Mouse (Mus musculus) liver, postnatal 0 days (tissue): ENCODE results near the gene Slco6c1. TPM values are rescaled to one million over a fixed set of nuclear protein-coding genes. Genes with fewer than 3 reads are reported as not detected.
A peak's percentile ranks its signal among the peaks of the same experiment; 100 is the strongest.

Experiments
- ATAC-seq: fragments of 200-750 bp; cut with Nextera tagmentation; 2 replicates; pipeline ENCODE4 v1.8.0; 2017; ENCODE audit warnings: mild to moderate bottlenecking, moderate library complexity
- DNase-seq: peaks from one replicate; pipeline ENCODE4 v3.0.0-alpha.2; 2016
- H3K27ac ChIP-seq: fragments of 300-500 bp; sonication (generic); 2 replicates; pipeline ENCODE4 v1.5.1; 2014; ENCODE audit warnings: antibody characterized with exemption, moderate library complexity, mild to moderate bottlenecking, low read depth
- H3K27me3 ChIP-seq: fragments of 300-500 bp; sonication (generic); 2 replicates; pipeline ENCODE4 v1.6.1; 2014; ENCODE audit warnings: low read length, control low read depth, mixed read lengths; ENCODE audit not compliant: insufficient read depth
- H3K36me3 ChIP-seq: fragments of 300-500 bp; sonication (generic); replicated peaks from 2 replicates; pipeline ENCODE4 v1.6.1; 2014; ENCODE audit warnings: mild to moderate bottlenecking, control low read depth, low read length, moderate library complexity, mixed read lengths; ENCODE audit not compliant: insufficient read depth
- H3K4me1 ChIP-seq: fragments of 300-500 bp; sonication (generic); 2 replicates; pipeline ENCODE4 v1.6.1; 2014; ENCODE audit warnings: antibody characterized with exemption, mild to moderate bottlenecking, control low read depth; ENCODE audit not compliant: insufficient read depth
- H3K4me2 ChIP-seq: fragments of 300-500 bp; sonication (generic); 2 replicates; pipeline ENCODE4 v1.6.1; 2014; ENCODE audit warnings: low read depth, mild to moderate bottlenecking, low read length, moderate library complexity, mixed read lengths
- H3K4me3 ChIP-seq: fragments of 300-500 bp; sonication (generic); 2 replicates; pipeline ENCODE4 v1.5.1; 2014; ENCODE audit warnings: low read depth, low read length
- H3K9ac ChIP-seq: fragments of 300-500 bp; sonication (generic); replicated peaks from 2 replicates; pipeline ENCODE4 v1.6.1; 2014; ENCODE audit warnings: mild to moderate bottlenecking, moderate library complexity
- H3K9me3 ChIP-seq: fragments of 300-500 bp; sonication (generic); 2 replicates; pipeline ENCODE4 v1.6.1; 2016; ENCODE audit warnings: mild to moderate bottlenecking, control low read depth, low read length, mixed read lengths
- CTCF ChIP-seq: sonication (generic); IDR thresholded peaks from 2 replicates; pipeline ENCODE4 v1.5.1; 2016; ENCODE audit warnings: antibody characterized with exemption, low read depth
- EP300 ChIP-seq: IDR thresholded peaks from 2 replicates; pipeline ENCODE4 v1.6.1; 2016; ENCODE audit warnings: antibody characterized with exemption, low read depth, mild to moderate bottlenecking
- WGBS: fragments of 180-500 bp; shearing (Covaris S2); extraction: QIAGEN DNeasy Blood & Tissue Kit; methylation state at CpG from one replicate; pipeline ENCODE4 v1.1.7; 2014; ENCODE audit not compliant: insufficient replicate concordance; 5-methylcytosine and 5-hydroxymethylcytosine counted together
- polyA plus RNA-seq: library from polyadenylated mRNA; unstranded; fragments of >200 nt; fragmentation: Nextera tagmentation; extraction: Ambion mirVana; gene quantifications from 2 replicates; pipeline ENCODE4 v1.2.1, GENCODE M21; 2015

Gene Slco6c1
- polyA plus RNA-seq: not detected in 2 replicates

DNA sequence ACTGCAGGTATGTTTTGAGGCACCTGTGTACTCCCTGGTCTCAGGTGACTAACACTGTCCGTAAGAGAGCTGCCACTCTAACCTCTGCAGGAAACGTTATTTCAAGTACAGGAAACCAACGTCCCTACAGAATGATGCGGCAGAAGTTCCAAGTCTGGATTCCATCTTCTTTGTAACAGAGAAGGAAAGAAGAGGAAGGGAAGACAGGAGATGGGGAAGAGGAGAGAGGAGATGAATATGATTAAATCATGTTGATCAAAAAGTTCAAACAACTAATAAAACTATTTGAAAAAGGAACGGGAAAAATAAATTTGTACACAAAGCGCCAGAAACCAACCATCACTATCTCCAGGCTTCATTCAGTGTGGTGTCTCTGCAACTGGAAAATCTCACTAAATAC is at the start of gene Slco6c1:
Slco6c1 (minus strand) TSS at position 101 of the 400 bp plus-strand sequence.
- no peak within 1 kb of the TSS for H3K4me2 ChIP-seq
- no peak within 1 kb of the TSS for H3K4me3 ChIP-seq
- no peaks in the 10 kb centered on the region; the same call in 1 of the 2 replicates for H3K9me3 ChIP-seq
- WGBS: 78% methylated on average over 6 of the region's 6 CpGs
- no peak within 1 kb of the TSS for H3K9ac ChIP-seq
- no peak for TF ChIP-seq EP300
- no peak for TF ChIP-seq CTCF
- ATAC-seq (no peak), DNase-seq (no peak)
- no peaks in the 10 kb centered on the region for H3K27me3 ChIP-seq
- H3K36me3 ChIP-seq: no peaks in the 10 kb centered on the region
- no peak within 1 kb of the TSS for H3K27ac ChIP-seq
- H3K4me1 ChIP-seq: no peaks in the 10 kb centered on the region

DNA sequence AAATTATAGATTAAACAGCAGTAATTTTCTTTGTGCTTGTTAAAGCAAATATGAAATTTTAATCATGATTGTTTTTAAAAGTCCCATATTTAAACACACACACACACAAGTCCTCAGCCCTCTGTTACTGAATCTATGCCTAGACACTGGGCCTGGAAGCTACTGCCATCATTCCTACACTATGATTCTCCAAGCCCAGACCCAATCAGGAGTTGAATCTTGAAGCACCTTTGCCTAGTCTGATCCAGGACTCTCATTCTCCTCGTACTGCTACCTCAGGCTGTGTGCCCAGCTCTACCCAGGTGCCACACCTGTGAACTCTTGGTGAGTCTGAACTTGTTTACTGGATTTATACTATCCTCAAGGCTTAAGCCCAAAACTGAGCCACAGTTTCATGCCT is 89.1 kb downstream of the Slco6c1 start:
- TF ChIP-seq CTCF: no peak
- Histone ChIP-seq H3K4me2 (no peak overlapping the region), H3K9ac (no peak overlapping the region), H3K4me1 (no peaks in the 10 kb centered on the region), H3K9me3 (no peaks in the 10 kb centered on the region), H3K4me3 (no peak overlapping the region), H3K36me3 (no peaks in the 10 kb centered on the region), H3K27me3 (no peaks in the 10 kb centered on the region), H3K27ac (no peak overlapping the region)
- no peak for DNase-seq
- WGBS: 28% methylated on average over 1 of the region's 1 CpGs
- no peak for ATAC-seq

DNA sequence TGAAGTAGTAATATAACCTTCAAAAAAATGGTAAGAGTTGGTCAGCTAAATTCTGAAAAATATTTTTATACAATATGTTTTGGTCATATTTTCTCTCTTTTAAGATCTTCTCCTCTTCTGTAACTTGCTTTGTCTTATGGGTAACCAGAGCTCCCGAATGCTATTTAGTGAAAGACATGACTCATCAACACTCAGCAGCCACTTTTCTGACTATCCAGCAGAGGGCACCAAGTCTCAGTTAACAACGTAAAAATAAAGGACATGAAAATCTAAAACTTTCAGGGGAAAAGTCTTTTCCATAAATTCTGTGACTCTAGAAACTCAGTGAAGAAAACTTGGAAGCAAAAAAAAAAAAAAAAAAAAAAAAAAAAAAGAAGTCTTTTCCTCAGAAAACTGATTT is 89.6 kb downstream of the Slco6c1 start:
- Histone ChIP-seq H3K9me3 (no peaks in the 10 kb centered on the region), H3K4me1 (no peaks in the 10 kb centered on the region), H3K36me3 (no peaks in the 10 kb centered on the region), H3K4me3 (no peak overlapping the region), H3K4me2 (no peak overlapping the region), H3K27me3 (no peaks in the 10 kb centered on the region), H3K27ac (no peak overlapping the region), H3K9ac (no peak overlapping the region)
- DNase-seq (no peak), ATAC-seq (no peak)
- TF ChIP-seq CTCF: peak; percentile 55
- no peak for TF ChIP-seq EP300
- 6% methylated on average over 2 of the region's 2 CpGs for WGBS

DNA sequence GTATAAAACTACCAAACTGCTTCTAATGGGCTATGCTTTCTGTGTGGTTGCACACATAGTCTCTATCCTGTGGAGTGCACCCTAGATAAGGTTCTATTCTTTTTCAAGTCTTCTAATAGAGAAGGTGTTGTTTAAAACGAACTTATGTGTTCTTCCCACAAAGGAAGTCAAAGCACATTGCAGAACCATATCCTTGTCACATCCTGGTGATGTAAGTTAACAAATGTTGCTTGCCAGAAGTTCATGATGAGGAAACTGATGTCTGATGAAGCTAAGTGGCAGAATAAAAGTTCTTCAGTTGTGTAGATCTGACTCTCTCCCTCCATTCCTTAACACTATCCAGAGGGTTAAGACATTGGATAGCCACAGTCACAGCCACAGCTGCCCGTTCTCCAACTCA is 90.1 kb downstream of the Slco6c1 start:
- no peak overlapping the region for H3K4me2 ChIP-seq
- H3K9me3 ChIP-seq: no peaks in the 10 kb centered on the region
- H3K36me3 ChIP-seq: no peaks in the 10 kb centered on the region
- H3K4me1 ChIP-seq: no peaks in the 10 kb centered on the region
- ATAC-seq: no peak
- no peak for DNase-seq
- H3K27me3 ChIP-seq: no peaks in the 10 kb centered on the region
- TF ChIP-seq EP300: no peak
- no peak for TF ChIP-seq CTCF
- H3K27ac ChIP-seq: no peak overlapping the region
- no peak overlapping the region for H3K9ac ChIP-seq
- 44% methylated on average over 2 of the region's 2 CpGs for WGBS
- no peak overlapping the region for H3K4me3 ChIP-seq

DNA sequence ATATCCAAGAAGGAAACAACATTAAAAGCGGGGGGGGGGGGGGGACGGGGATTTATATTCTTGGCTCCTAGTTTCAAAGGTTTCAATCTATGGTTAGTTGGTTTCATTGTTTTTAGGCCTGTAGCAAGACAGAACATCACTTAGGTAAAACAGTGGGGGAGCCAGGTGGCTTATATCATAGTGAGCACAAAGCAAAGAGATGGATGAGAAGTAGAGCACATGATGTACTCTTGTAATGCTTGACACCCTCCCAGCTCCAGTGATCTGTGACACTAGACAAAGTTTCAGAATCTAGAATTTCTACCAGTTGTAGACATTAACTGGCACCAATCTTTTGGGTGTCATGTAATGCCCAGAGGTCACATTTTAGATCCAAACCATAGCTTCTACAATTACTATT is 106.7 kb downstream of the Slco6c1 start:
- Histone ChIP-seq H3K9ac (no peak overlapping the region), H3K27ac (no peak overlapping the region), H3K27me3 (no peaks in the 10 kb centered on the region), H3K4me1 (no peaks in the 10 kb centered on the region), H3K9me3 (no peaks in the 10 kb centered on the region), H3K36me3 (no peaks in the 10 kb centered on the region), H3K4me2 (no peak overlapping the region), H3K4me3 (no peak overlapping the region)
- 51% methylated on average over 2 of the region's 2 CpGs for WGBS
- TF ChIP-seq CTCF (no peak), EP300 (no peak)
- ATAC-seq (no peak), DNase-seq (no peak)

DNA sequence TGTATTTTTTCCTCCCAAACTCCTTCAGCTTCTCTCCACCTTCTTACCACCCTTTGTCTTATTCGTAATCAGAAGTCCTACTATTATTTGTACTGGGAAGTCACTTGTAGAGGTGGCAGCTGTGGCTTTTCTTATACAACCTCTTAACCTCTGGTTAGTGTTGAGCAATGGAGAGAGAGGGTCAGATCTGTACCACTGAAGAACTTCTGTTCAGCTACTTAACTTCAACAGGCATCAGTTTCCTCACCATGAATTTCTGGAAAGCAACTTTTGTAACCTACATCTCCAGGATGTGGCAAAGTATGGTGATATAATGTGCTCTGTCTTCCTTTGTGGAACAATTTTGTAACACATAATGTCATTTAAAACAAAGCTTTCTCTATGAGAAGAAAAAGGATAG is 108.7 kb downstream of the Slco6c1 start:
- Histone ChIP-seq H3K4me1 (no peaks in the 10 kb centered on the region), H3K9me3 (no peaks in the 10 kb centered on the region), H3K27ac (no peak overlapping the region), H3K4me3 (no peak overlapping the region), H3K4me2 (no peak overlapping the region), H3K36me3 (no peaks in the 10 kb centered on the region), H3K9ac (no peak overlapping the region), H3K27me3 (no peaks in the 10 kb centered on the region)
- DNase-seq (no peak), ATAC-seq (no peak)
- TF ChIP-seq EP300: no peak
- no peak for TF ChIP-seq CTCF
- WGBS: 38% methylated on average over 1 of the region's 1 CpGs

DNA sequence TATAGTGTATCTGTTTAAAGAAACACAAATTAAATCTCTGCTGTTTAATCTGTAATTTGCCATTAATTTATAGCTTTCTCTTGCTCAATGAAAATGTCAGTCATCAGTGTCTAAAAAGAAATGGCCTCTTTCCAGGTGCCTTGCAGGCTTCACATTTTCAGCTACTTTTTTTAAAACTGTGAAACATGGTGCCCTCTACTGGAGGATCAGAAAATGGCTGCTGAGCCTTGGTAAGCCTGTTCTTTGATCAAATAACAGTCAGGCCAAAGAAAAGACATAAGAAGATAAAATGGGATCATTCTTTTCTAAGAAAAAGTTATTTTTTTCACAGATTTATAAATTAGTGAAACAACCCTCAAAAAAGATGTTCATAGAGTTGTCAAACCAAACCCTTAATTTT is 109.1 kb downstream of the Slco6c1 start:
- H3K4me1 ChIP-seq: no peaks in the 10 kb centered on the region
- H3K4me3 ChIP-seq: no peak overlapping the region
- no peak overlapping the region for H3K4me2 ChIP-seq
- peak; percentile 58 for TF ChIP-seq CTCF
- no peak for TF ChIP-seq EP300
- no peaks in the 10 kb centered on the region for H3K27me3 ChIP-seq
- H3K27ac ChIP-seq: no peak overlapping the region
- no peaks in the 10 kb centered on the region for H3K36me3 ChIP-seq
- H3K9ac ChIP-seq: no peak overlapping the region
- no peaks in the 10 kb centered on the region for H3K9me3 ChIP-seq
- DNase-seq (peak; percentile 21), ATAC-seq (no peak; the same call in 1 of the 2 replicates)
